Mouse (Mus musculus): ENCODE data around the gene Ypel5.

Ypel5 gene

DNA sequence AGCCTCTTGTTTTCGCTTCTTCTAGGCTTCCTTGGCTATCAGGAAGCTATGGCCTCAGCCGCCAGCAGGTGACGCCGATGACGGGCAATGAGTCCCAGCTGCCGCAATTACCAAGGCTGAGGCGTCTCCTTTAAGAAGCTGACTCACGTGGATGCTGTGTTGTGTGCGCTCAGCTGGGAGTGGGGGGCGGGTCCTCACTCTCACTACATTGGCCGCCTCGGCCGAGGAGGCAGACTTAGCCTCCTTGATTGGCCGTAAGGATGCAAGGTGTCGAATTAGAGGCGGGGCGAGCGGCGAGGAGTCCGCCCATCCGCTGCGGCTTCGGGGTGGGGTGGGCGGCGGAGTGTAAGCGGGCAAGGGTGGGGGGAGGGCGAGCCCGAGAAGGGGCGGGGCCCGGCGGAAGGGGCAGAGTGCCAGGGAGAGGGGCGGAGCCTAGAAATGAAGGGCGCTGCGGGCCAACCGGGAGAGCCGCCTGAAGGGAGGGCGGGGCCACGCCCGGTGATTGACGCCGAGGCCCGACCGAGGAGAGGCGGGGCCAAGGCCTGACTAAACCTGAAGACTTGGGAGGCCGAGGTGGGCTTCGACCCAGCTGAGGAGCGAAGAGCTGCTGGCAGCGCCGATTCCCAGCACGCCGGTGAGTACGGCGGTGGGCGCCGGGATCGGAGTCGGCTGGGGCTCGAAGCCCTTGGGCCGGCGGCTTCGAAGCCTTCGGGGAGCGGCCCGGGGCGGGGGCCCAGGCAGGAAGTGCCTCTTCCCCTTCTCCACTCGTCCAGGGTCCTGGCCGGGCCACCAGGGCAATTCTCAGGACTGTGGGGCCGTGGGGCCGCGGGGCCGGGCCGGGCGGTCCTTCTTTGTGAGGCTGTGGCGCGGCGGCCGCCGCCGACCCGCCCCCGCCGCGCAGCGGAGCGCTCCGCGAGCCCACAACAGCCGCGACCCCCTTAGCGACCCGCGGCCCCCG is at the start of gene Ypel5:
Gene Ypel5, plus strand, starts transcription at position 296 of the 958 bp plus-strand sequence.
- DNase-seq (ENCODE audit: low spot score in 2 of 2): peak; percentile 99

DNA sequence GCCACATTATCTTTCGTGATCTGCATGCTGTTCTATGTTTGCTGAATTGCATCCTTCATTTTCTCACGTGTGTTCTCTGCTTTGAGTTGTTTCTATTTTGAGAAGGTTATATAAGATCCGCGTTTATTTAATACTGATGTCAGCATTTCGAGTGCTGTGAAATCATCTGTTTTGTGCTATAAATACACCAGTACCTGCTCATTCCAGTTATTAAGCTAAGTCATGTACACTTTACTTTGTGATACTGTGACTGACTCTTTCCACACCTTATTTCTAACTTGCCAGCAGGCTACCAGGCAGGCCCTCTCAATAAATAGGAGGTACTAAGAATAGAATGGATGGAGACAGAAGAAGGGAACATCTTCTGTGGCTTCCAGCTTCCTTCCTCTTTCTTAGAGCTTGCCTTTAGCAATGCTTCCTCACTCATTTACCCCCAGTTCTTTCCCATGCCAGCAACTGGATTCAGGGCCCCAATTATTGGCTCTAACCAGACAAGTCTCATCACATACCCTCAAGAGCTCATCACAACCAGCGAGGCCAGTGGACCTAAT is 48.3 kb upstream of the Ypel5 start:
- DNase-seq (ENCODE audit: low spot score in 2 of 2): peak; percentile 15 to 45

DNA sequence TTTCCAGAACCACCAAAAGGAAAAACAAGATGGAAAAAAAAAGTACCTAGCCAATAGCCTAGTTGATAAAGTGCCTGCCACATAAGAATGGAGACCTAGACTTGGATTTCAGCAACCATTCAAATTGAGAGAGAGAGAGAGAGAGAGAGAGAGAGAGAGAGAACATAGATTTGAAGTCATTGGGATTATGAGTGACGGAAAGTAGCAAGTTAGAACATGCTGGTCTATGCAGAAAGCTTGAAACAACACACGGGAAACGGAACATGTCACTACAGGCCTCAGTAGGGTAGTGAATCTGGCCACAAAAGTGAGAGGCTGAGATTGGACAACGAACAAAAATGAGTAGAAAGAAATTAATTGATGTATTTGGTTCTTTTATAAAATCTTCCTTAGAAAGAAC is 43.0 kb upstream of the Ypel5 start:
- no peak for DNase-seq (ENCODE audit: low spot score in 2 of 2)

DNA sequence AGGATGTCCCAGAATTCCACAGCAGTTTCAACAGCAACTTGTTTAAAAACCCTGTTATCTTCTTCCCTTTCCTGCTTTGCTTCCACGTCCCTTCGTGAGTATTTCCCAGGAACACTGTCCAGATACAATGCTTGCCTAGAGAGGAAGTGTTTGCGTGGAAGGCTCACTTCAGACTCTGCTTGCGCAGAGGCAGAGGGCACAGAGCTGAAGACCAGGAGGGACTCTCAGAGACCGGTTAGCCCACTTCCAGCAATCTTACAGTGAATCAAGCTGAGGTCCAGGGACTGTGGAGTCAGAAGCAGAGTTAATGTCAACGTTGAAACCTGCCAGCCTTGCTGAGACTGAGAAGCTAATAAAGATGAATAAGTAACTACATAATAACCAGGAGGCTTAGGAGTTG is 41.6 kb upstream of the Ypel5 start:
- no peak for DNase-seq (ENCODE audit: low spot score in 2 of 2)

DNA sequence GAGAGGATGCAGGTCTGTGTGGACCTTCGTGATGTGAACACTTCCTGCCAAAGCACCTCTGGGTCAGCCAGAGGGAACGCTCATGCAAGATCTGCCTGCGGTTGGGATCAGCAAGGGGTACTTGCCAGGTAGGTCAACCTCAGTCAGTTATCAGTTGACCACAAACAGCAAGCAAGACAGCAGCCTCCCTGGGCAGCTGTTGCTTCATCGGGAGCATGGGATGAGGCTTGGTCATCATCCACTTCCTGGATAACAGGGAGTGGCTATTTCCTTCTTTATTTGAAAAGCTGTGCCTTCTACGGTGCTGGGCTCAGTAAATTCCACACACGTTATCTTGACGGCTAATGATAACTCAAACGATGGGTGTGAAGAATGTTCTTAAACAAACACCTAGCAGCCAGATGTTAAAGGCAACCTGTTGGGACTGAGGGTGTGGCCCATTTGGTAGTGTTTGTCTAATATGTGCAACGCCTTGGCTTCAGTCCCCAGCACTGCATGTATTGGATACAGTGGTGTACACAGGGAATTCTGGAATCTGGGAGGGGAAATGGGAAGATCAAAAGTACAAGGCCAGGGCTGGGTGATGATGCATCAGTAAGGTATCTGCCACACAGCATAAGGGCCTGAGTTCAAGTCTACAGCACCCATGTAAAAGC is 40.7 kb upstream of the Ypel5 start:
- DNase-seq (ENCODE audit: low spot score in 2 of 2): no peak

DNA sequence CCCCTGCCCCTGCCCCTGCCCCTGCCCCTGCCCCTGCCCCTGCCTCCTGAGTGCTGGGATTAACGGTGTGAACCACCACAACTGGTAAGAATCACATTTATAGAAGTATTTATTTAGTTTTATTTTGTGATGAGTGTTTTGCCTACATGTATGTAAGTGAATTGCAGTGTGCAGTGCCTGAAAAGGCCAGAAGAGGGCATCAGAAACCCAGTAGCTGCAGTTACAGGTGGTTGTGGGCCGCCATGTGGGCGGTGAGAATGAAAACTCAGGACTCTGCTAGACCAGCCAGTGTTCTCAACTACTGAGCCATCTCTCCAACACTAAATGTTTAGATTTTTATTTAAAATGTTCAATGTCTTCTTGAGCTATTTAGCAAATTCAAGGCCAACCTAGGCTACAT is 39.7 kb upstream of the Ypel5 start:
- no peak for DNase-seq (ENCODE audit: low spot score in 2 of 2)

DNA sequence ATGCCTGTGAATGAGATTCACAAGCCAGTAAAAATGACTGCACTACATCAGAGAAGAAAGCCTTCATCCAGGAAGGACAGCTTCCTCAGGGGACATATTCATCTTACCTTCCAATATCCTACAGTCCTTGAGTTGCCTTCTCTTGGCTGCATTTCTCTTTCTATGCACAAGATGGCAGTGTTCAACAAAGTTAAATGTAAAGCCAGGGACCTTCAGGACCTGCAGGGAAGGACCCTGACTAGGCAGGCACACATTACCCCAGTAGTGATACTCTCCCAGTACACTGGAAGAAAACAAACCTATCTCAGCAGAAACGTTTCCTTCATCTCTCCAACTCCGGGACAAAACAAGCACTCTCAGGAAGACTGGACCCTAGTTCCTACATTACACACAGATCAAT is 38.4 kb upstream of the Ypel5 start:
- peak; percentile 27 to 50 for DNase-seq (ENCODE audit: low spot score in 2 of 2)

DNA sequence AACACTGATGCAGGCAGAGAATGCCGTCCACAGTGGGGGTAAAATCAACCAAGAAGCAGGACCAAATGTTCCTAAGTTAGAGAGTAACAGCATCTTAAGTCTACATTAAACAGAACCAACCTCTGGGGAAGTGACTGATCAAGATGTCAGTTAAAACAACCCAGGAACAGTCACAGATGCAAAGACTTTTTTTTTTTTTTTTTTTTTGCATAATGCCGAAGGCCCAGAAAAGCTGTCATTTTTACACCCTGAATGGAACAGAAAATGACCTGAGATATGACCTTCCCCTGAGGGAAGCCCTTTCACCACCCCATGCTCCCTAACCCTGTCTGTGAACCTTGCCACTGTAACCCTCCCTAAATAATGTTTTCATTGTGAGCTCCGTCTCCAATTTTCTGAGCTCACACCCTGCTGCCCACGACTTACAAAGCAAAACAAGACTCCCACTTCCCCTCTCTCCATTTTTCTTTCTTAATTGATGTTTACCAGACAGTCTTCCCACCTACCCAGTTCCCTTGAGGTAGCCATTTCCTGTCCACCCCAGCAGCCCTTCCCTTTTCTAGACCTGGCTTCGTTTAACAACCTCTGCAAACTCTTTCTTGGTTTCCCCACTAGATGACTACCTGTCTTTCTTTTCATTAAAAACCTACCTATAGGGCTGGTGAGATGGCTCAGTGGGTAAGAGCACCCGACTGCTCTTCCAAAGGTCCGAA is 26.2 kb upstream of the Ypel5 start:
- no peak for DNase-seq (ENCODE audit: low spot score in 2 of 2)

DNA sequence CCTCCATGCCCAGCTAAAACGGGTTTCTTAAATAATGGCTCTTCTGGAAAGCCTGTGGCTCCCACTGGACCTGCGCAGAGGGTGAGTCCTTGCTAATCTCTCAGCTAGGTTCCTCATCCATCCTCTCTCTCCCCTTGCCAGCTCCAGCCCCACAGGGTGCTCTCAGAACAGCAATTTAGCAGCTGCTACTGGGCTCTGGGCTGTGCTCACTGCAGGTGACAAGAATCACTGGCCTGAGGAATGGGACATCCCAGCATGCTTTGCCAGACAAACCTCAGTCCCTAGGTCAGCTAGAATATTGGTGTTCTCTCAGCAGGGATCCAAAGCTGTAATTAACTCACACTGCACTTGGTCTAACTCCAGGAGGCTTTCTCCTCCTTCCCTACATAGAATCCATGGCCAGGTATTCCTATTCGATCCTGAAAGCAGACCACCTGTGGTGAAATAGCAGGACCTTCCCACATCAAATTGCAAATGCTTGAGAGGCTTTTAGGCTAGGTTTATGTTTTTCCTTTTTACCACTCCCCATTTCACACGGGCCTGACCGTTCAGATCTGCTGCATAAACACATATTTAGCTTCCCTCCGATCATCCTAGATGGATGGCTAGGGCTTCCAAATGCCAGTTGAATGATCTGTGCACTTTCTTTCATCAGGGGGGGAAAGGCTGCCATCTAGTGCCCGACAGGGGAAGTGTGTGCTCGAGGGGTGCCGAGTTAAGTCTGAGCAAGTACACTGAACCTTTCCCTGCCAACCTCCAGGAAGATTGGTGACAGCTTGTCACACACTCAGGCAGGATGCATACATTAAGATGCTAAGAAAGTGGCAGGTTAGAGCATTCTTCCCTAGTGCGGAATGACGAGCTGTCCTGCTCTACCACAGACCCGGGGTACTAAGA is 22.6 kb upstream of the Ypel5 start:
- DNase-seq (ENCODE audit: low spot score in 2 of 2): peak; percentile 22 to 42

DNA sequence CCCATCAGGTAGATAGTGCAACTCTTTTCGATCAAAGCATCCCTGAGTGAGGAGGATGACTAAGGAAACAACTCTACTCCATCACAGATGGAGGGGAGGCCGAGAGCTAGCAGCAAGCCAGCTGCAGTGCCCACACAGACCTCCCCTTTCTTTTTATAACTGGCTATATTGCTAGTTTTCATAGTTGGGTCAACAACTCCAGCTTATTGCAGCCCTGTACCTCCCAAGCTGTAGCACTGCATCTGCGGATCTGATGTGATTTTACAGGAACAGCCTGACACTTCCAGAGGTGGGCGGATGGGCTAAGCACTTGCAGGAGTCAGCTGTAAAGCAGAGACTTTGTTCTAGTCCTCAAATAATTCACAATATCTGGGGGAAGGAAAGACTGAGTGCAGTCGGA is 18.7 kb upstream of the Ypel5 start:
- DNase-seq (ENCODE audit: low spot score in 2 of 2): no peak

DNA sequence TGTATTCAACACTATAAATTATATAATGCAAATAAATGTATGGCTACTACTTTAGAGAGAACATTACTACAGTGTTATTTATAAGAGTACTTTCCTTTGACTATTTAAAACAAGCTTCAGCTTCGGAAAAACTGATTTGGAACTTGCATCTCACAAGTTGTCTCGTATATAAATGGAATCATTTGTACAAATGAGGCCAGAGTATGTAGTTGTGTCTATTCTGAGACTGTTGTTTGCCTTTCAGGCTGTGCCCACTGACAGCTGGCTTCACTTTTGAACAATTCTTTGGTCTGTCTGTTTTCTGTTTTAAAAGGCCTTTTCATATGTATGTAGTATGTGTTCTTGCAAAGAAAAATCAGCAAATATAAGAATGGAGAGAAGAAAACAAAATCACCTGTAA is 16.5 kb upstream of the Ypel5 start:
- DNase-seq (ENCODE audit: low spot score in 2 of 2): no peak

DNA sequence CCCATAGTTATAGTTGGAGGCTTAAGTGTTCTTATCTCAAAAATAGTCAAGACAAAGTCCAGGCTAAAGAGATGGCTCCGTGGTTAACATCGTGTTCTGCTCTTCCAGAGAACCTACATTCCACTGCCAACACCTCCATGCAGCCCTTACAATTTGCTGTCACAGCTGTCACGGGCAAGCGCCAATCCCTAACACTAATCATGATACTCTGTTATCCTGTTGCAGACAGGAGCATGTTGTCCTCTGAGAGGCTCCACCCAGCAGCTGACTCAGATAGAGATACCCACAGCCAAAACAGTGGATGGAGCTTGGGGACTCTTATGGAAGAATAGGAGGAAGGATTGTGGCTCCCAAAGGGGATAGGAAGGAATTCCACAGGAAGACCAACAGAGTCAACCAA is 15.8 kb upstream of the Ypel5 start:
- DNase-seq (ENCODE audit: low spot score in 2 of 2): no peak

DNA sequence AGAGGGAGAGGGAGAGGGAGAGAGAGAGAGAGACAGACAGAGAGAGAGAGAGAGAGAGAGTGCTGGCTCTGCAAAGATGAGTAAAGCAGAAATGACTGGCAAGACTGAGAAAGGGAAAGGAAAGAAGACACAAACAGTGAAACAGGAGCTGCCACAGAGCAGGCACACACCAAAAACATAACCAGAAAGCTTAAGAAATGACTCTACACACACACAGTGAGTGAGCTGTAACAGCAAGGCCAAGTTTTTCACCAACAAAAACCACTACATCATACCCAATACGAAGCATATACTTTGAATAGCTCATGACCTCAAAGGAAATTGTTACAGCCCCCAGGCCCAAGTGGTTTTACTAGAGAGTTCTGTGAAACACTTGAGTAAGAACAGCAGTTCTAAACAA is 14.3 kb upstream of the Ypel5 start:
- DNase-seq (ENCODE audit: low spot score in 2 of 2): no peak

DNA sequence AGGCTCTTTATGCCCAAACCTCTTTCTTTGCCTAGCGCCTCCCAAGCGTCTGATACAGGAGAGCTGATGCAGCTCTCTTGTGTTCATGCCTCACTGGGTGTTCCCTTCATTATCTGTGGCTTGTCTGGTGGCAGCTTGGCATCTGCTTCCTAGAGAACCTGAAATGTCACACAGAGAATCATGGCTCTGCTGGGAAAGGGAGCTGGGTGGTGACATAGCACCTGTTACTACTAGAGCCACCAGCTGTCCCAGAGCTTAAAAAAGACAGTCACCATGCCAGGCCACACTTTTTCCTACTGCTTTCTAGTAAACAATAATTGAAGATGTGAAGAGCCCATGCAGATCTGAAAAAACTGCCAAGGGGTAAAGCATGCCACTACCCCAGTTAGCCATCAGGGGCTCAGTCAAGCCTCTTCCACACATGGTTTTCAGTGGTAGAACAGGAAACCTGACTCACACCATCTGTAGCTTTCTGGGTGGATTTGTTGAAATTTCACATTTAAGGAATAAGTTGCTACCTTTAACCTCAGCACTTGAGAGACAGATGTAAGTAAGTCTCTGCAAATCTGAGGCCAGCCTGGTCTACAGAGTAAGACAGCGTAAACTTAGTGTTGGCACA is 9.2 kb upstream of the Ypel5 start:
- no peak for DNase-seq (ENCODE audit: low spot score in 2 of 2)

DNA sequence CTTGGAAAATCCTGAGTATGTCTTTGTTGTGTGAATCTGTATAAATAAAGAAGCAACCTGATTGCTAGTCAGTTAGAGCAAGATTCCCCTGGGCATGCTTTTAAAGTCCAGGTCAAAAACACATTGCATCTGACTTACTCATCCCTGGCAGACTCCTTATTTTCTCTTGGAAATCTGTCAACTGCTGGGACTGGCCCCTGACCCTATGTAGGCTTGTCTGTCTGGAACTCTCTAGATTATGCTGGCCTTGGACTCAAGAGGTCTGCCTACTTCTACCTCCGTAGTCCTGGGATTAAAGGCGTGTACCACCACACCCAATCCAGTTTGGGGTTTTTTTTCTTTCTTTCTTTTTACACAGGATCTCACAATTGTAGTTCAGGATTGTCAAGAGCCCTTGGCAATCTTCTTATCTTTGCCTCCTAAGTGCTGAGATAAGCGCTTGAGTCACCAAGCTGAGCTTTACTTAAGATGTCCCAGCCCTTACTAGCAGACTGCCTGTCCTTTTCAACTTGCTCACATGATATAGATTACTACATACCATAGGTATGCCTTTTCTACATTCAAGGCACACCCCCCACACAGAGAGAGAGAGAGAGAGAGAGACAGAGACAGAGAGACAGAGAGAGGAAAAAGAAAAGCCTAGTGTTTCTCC is 8.1 kb upstream of the Ypel5 start:
- no peak for DNase-seq (ENCODE audit: low spot score in 2 of 2)

DNA sequence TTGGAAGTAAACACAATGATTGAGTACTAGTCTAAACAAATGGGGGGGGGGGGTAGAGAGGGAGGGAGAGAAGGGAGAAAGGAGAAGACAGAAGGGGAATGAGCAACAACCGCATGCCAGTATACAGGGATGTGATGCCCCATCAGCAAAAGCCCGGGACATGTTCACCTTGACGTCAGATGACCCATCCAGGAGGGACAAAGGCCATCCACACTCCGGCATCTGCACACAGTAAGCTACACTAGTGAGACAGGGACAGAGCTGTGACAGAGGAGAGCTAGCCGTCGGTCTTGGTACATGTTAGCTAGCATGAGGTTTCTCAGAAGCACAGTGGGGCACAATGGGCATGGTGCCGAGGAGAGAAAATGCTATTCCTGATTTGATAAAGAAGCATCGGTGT is 7.6 kb upstream of the Ypel5 start:
- no peak for DNase-seq (ENCODE audit: low spot score in 2 of 2)

DNA sequence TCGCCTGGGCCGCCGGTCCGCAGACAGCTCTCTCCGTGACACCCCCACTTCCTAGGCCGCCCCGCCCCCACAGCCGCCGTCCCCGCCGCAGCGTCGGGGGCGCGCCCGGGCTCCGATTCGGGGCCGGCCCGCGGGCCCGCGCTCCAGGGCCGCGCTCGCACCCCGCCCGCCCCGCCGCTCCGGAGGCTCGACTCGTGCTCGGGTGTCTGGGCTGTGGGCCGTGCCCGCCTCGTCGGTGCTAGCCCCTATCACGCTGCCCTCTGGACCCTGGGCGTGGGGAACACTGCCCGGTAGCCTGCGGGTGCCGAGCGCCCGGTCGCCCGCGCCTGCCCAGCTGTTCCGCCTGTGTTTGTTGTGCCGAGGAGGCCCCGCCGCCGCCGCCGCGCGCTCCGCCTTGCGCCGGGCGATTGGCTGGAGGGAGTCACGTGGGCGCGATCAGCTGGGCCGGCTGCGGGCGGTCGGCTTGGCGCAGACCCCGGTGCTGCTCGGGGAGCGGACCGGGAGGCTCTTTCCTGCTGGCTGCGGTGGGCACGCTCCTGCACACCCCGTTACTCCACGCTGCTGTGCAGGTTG is 973 bp downstream of the Ypel5 start:
- peak; percentile 92 to 93 for DNase-seq (ENCODE audit: low spot score in 2 of 2)

DNA sequence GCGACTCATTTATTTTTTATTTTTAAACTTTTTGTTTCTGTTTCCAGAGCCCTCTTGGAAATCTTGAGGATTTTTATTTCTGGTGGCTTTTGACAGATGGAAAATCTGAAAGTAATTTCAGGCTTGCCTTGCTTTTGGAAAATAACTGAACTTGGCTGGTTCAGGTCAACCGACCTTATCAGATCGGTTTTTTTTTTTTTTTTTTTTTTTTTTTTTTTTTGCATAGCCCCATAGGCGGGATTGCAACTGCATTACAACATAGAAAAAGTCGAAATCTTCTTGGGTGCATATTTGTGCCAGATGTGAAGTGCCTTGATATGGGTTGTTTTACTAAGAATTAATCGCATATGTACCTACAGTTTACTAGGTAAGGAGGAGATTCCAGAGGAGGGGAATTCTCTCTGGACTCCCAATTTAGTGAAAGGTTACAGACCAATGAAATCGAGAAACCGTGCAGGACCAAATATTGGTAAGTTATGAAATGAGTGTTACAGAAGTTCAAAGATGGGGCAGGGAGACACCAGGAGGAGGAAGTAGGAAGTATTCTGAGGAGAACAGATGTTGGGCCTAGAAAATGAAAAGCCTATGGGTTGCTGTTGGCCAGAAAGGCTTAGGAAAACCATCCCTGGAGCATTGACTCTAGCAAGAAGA is 1.7 kb downstream of the Ypel5 start:
- peak in 1 of 2 experiments; percentile 19 for DNase-seq (ENCODE audit: low spot score in 2 of 2)

DNA sequence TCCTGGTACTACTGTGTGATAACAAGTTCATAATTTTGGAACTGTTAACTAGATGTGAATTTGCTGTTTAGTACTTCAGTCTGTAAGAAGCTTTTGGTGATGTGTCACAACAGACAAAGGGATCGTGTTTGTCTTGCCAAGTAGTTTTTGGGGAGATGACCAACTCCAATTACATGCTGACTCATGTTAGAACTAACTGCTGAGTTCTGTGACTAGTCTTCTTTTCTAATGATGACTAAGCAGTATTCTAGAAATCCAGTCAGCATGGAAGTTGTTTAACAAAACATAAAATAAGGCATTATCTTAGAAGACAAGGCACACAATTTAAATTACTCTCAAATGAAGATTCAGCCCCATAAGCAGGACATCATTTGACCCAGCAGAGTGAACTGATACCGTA is 2.7 kb downstream of the Ypel5 start:
- no peak for DNase-seq (ENCODE audit: low spot score in 2 of 2)

Measured in heart, adult 9 months (tissue).